Mouse (Mus musculus): Measurements from ENCODE around the gene Efhc1. TPM values are rescaled to one million over a fixed set of nuclear protein-coding genes. Genes with fewer than 3 reads are reported as not detected.

Efhc1 gene
- polyA plus RNA-seq, 1 experiment from 2014 or later: 0.20 TPM

GRCm38 (mm10) chr1:21008891-21009290, 57.5 kb downstream of the Efhc1 start:
- no peak overlapping the region for H3K27ac ChIP-seq (replicated peaks)
- no peaks in the 10 kb centered on the region for H3K27me3 ChIP-seq
- no peak for ATAC-seq (ENCODE audit: insufficient read depth)
- no peaks in the 10 kb centered on the region for H3K9me3 ChIP-seq (replicated peaks)
- H3K36me3 ChIP-seq (replicated peaks): 0 out of 2 replicates have a peak, but pooled peaks cover 17% of the 10 kb centered on the region
- WGBS (ENCODE audit: insufficient replicate concordance): 54% methylated on average over 4 of the region's 4 CpGs
- no peak overlapping the region for H3K4me3 ChIP-seq (replicated peaks)
- H3K9ac ChIP-seq: no peak overlapping the region
- no peak overlapping the region for H3K4me2 ChIP-seq
- H3K4me1 ChIP-seq (replicated peaks): no peaks in the 10 kb centered on the region

GRCm38 (mm10) chr1:21010282-21010800, 58.9 kb downstream of the Efhc1 start:
- Histone ChIP-seq H3K9ac (no peak overlapping the region), H3K36me3 (replicated peaks) (0 out of 2 replicates have a peak, but pooled peaks cover 17% of the 10 kb centered on the region), H3K27ac (replicated peaks) (no peak overlapping the region), H3K4me3 (replicated peaks) (no peak overlapping the region), H3K27me3 (no peaks in the 10 kb centered on the region), H3K9me3 (replicated peaks) (no peaks in the 10 kb centered on the region), H3K4me2 (no peak overlapping the region), H3K4me1 (replicated peaks) (no peaks in the 10 kb centered on the region)
- WGBS (ENCODE audit: insufficient replicate concordance): 71% methylated on average over 6 of the region's 6 CpGs
- no peak for ATAC-seq (ENCODE audit: insufficient read depth)

- Histone ChIP-seq H3K27ac (replicated peaks) (no peak overlapping the region), H3K4me3 (replicated peaks) (no peak overlapping the region), H3K9me3 (replicated peaks) (no peaks in the 10 kb centered on the region), H3K4me1 (replicated peaks) (no peaks in the 10 kb centered on the region), H3K27me3 (no peaks in the 10 kb centered on the region), H3K36me3 (replicated peaks) (0 out of 2 replicates have a peak, but pooled peaks cover 14% of the 10 kb centered on the region), H3K9ac (no peak overlapping the region), H3K4me2 (no peak overlapping the region)
- ATAC-seq (ENCODE audit: insufficient read depth): no peak
- 44% methylated on average over 8 of the region's 8 CpGs for WGBS (ENCODE audit: insufficient replicate concordance)
Measured at GRCm38 (mm10) chr1:21014463-21014862, 63.0 kb downstream of the Efhc1 start.

DNA sequence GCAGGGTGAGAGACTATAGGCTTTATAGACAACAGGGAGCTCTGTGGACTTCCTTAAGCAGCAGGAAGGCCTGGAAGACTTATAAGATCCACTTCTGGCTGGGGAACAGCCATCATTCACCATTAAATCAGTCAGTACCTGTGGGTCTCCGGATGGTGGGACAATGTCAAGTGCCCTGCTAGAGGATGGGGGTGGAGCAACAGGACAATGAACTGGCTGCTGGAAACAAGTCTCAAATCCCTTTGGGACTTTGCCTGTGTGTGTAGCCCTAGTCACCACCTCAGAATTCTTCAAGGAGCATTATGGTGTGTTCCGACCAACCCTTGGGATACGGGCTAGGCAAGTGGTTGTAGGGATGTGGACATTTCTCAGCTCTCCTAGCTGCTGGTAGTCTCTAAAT, 71.7 kb downstream of the Efhc1 start:
- Histone ChIP-seq H3K36me3 (replicated peaks) (no peaks in the 10 kb centered on the region), H3K4me3 (replicated peaks) (no peak overlapping the region), H3K9me3 (replicated peaks) (no peaks in the 10 kb centered on the region), H3K27ac (replicated peaks) (no peak overlapping the region), H3K4me1 (replicated peaks) (no peaks in the 10 kb centered on the region; the same call in 1 of the 2 replicates), H3K27me3 (no peaks in the 10 kb centered on the region), H3K4me2 (no peak overlapping the region), H3K9ac (no peak overlapping the region)
- WGBS (ENCODE audit: insufficient replicate concordance): 68% methylated on average over 3 of the region's 3 CpGs
- no peak for ATAC-seq (ENCODE audit: insufficient read depth)

GRCm38 (mm10) chr1:21025203-21025602, 73.8 kb downstream of the Efhc1 start:
- Histone ChIP-seq H3K4me1 (replicated peaks) (no peaks in the 10 kb centered on the region; the same call in 1 of the 2 replicates), H3K4me2 (no peak overlapping the region), H3K4me3 (replicated peaks) (no peak overlapping the region), H3K9me3 (replicated peaks) (no peaks in the 10 kb centered on the region), H3K9ac (no peak overlapping the region), H3K27me3 (no peaks in the 10 kb centered on the region), H3K27ac (replicated peaks) (no peak overlapping the region), H3K36me3 (replicated peaks) (no peaks in the 10 kb centered on the region)
- WGBS (ENCODE audit: insufficient replicate concordance): 17% methylated on average over 5 of the region's 5 CpGs
- ATAC-seq (ENCODE audit: insufficient read depth): no peak

GRCm38 (mm10) chr1:21026534-21026933, 75.1 kb downstream of the Efhc1 start:
- Histone ChIP-seq H3K4me2 (no peak overlapping the region), H3K9me3 (replicated peaks) (no peaks in the 10 kb centered on the region), H3K27ac (replicated peaks) (no peak overlapping the region), H3K27me3 (no peaks in the 10 kb centered on the region), H3K4me1 (replicated peaks) (no peaks in the 10 kb centered on the region; the same call in 1 of the 2 replicates), H3K36me3 (replicated peaks) (no peaks in the 10 kb centered on the region), H3K4me3 (replicated peaks) (no peak overlapping the region), H3K9ac (no peak overlapping the region)
- no peak for ATAC-seq (ENCODE audit: insufficient read depth)
- 70% methylated on average over 7 of the region's 7 CpGs for WGBS (ENCODE audit: insufficient replicate concordance)

- WGBS (ENCODE audit: insufficient replicate concordance): 62% methylated on average over 4 of the region's 4 CpGs
- no peaks in the 10 kb centered on the region for H3K27me3 ChIP-seq
- H3K4me2 ChIP-seq: no peak overlapping the region
- H3K9me3 ChIP-seq (replicated peaks): no peaks in the 10 kb centered on the region
- no peak overlapping the region for H3K4me3 ChIP-seq (replicated peaks)
- no peak overlapping the region for H3K27ac ChIP-seq (replicated peaks)
- H3K4me1 ChIP-seq (replicated peaks): no peaks in the 10 kb centered on the region; the same call in 1 of the 2 replicates
- H3K36me3 ChIP-seq (replicated peaks): no peaks in the 10 kb centered on the region
- no peak overlapping the region for H3K9ac ChIP-seq
- ATAC-seq (ENCODE audit: insufficient read depth): no peak
Measured at GRCm38 (mm10) chr1:21029000-21029399, 77.6 kb downstream of the Efhc1 start.

- WGBS (ENCODE audit: insufficient replicate concordance): 65% methylated on average over 2 of the region's 2 CpGs
- ATAC-seq (ENCODE audit: insufficient read depth): no peak
- no peaks in the 10 kb centered on the region for H3K9me3 ChIP-seq (replicated peaks)
Measured at GRCm38 (mm10) chr1:21031650-21032049, 80.2 kb downstream of the Efhc1 start.

GRCm38 (mm10) chr1:21033065-21033791, 81.8 kb downstream of the Efhc1 start:
- H3K36me3 ChIP-seq (replicated peaks): no peaks in the 10 kb centered on the region
- 75% methylated on average over 11 of the region's 11 CpGs for WGBS (ENCODE audit: insufficient replicate concordance)
- H3K4me2 ChIP-seq: no peak overlapping the region
- no peaks in the 10 kb centered on the region for H3K27me3 ChIP-seq
- H3K9ac ChIP-seq: no peak overlapping the region
- no peaks in the 10 kb centered on the region for H3K9me3 ChIP-seq (replicated peaks)
- no peaks in the 10 kb centered on the region for H3K4me1 ChIP-seq (replicated peaks)
- H3K4me3 ChIP-seq (replicated peaks): no peak overlapping the region
- H3K27ac ChIP-seq (replicated peaks): no peak overlapping the region
- ATAC-seq (ENCODE audit: insufficient read depth): no peak

More at GRCm38 (mm10) chr1:21031650-21032049, 80.2 kb downstream of the Efhc1 start:
- H3K27me3 ChIP-seq: no peaks in the 10 kb centered on the region
- H3K4me1 ChIP-seq (replicated peaks): no peaks in the 10 kb centered on the region
- no peaks in the 10 kb centered on the region for H3K36me3 ChIP-seq (replicated peaks)
- no peak overlapping the region for H3K4me3 ChIP-seq (replicated peaks)
- no peak overlapping the region for H3K4me2 ChIP-seq
- H3K27ac ChIP-seq (replicated peaks): no peak overlapping the region
- no peak overlapping the region for H3K9ac ChIP-seq

- Histone ChIP-seq H3K4me2 (no peak overlapping the region), H3K27ac (replicated peaks) (no peak overlapping the region), H3K4me1 (replicated peaks) (no peaks in the 10 kb centered on the region), H3K27me3 (no peaks in the 10 kb centered on the region), H3K9ac (no peak overlapping the region), H3K36me3 (replicated peaks) (no peaks in the 10 kb centered on the region), H3K4me3 (replicated peaks) (no peak overlapping the region), H3K9me3 (replicated peaks) (no peaks in the 10 kb centered on the region)
- ATAC-seq (ENCODE audit: insufficient read depth): no peak
Measured at GRCm38 (mm10) chr1:21033792-21034119, 82.3 kb downstream of the Efhc1 start.

GRCm38 (mm10) chr1:21035878-21036277, 84.5 kb downstream of the Efhc1 start:
- no peak for ATAC-seq (ENCODE audit: insufficient read depth)
- Histone ChIP-seq H3K36me3 (replicated peaks) (no peaks in the 10 kb centered on the region), H3K27me3 (no peaks in the 10 kb centered on the region), H3K4me1 (replicated peaks) (no peaks in the 10 kb centered on the region), H3K4me3 (replicated peaks) (no peak overlapping the region), H3K9me3 (replicated peaks) (no peaks in the 10 kb centered on the region), H3K9ac (no peak overlapping the region), H3K27ac (replicated peaks) (no peak overlapping the region), H3K4me2 (no peak overlapping the region)
- WGBS (ENCODE audit: insufficient replicate concordance): 37% methylated on average over 6 of the region's 6 CpGs
